Mouse (Mus musculus) midbrain, embryonic 13.5 days (tissue): ENCODE measurements around the gene Rhog. TPM values are rescaled to one million over a fixed set of nuclear protein-coding genes. Genes with fewer than 3 reads are reported as not detected.
A peak's percentile ranks its signal among the peaks of the same experiment; 100 is the strongest.

ENCODE experiments used
- ATAC-seq: fragments of 200-750 bp; cut with Nextera tagmentation; 2 replicates; pipeline ENCODE4 v1.8.0; 2017; ENCODE audit warnings: mild to moderate bottlenecking, moderate TSS enrichment, moderate library complexity
- H3K27ac ChIP-seq: fragments of 300-500 bp; sonication (generic); 2 replicates; pipeline ENCODE4 v1.5.1; 2015; ENCODE audit warnings: inconsistent platforms, mild to moderate bottlenecking, moderate library complexity
- H3K27me3 ChIP-seq: fragments of 300-500 bp; sonication (generic); 2 replicates; pipeline ENCODE4 v1.6.1; 2015; ENCODE audit warnings: mild to moderate bottlenecking, inconsistent platforms
- H3K36me3 ChIP-seq: fragments of 300-500 bp; sonication (generic); 2 replicates; pipeline ENCODE4 v1.6.1; 2015; ENCODE audit warnings: mild to moderate bottlenecking, inconsistent platforms
- H3K4me1 ChIP-seq: fragments of 300-500 bp; sonication (generic); replicated peaks from 2 replicates; pipeline ENCODE4 v1.6.1; 2015; ENCODE audit warnings: inconsistent platforms
- H3K4me2 ChIP-seq: fragments of 300-500 bp; sonication (generic); replicated peaks from 2 replicates; pipeline ENCODE4 v1.6.1; 2015; ENCODE audit warnings: moderate library complexity, mild to moderate bottlenecking, inconsistent platforms
- H3K4me3 ChIP-seq: fragments of 300-500 bp; sonication (generic); replicated peaks from 2 replicates; pipeline ENCODE4 v1.5.1; 2015; ENCODE audit warnings: mild to moderate bottlenecking, inconsistent platforms
- H3K9ac ChIP-seq: fragments of 300-500 bp; sonication (generic); replicated peaks from 2 replicates; pipeline ENCODE4 v1.6.1; 2015; ENCODE audit warnings: mild to moderate bottlenecking, inconsistent platforms
- H3K9me3 ChIP-seq: fragments of 300-500 bp; sonication (generic); 2 replicates; pipeline ENCODE4 v1.6.1; 2016; ENCODE audit warnings: mild to moderate bottlenecking, inconsistent platforms
- WGBS: fragments of 180-500 bp; shearing (Covaris S2); methylation state at CpG from one replicate; pipeline ENCODE4 v1.1.7; 2015; 5-methylcytosine and 5-hydroxymethylcytosine counted together
- polyA plus RNA-seq: library from polyadenylated mRNA; unstranded; fragments of >200 nt; fragmentation: Nextera tagmentation; extraction: Ambion mirVana; gene quantifications from 2 replicates; pipeline ENCODE4 v1.2.1, GENCODE M21; 2015

Rhog gene
- polyA plus RNA-seq: 14.4 and 17.6 TPM in 2 replicates

DNA sequence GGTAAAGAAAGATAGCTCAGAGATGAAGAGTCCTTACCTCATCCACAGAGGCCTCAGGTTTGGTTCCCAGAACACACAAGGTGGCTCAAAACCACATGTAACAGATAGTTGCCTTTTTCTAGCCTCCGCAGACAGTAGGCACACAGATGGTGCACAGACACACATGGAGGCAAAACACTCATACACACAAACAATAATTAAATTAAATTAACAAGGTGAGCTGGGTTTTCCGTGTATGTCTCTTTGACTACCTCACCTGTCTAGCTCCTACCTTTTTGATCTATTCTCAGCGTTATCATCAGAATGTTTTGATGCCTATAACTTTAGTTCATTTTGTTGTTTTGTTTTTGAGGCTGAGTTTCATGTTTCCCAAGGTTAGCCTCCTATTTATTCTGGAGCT is at the start of gene Rhog:
Rhog (minus strand) TSS at position 101 of the 400 bp plus-strand sequence.
- no peak within 1 kb of the TSS for H3K27ac ChIP-seq
- no peaks in the 10 kb centered on the region for H3K36me3 ChIP-seq
- no peak within 1 kb of the TSS for H3K4me3 ChIP-seq
- ATAC-seq: no peak
- H3K4me1 ChIP-seq: peaks cover 3% of the 10 kb centered on the region
- H3K4me2 ChIP-seq: no peak within 1 kb of the TSS
- H3K9ac ChIP-seq: no peak within 1 kb of the TSS
- H3K9me3 ChIP-seq: no peaks in the 10 kb centered on the region
- 79% methylated on average over 3 of the region's 3 CpGs for WGBS
- no peaks in the 10 kb centered on the region for H3K27me3 ChIP-seq

- Histone ChIP-seq H3K36me3 (no peaks in the 10 kb centered on the region), H3K4me1 (no peaks in the 10 kb centered on the region), H3K9ac (no peak overlapping the region), H3K4me3 (no peak overlapping the region), H3K9me3 (no peaks in the 10 kb centered on the region), H3K27ac (no peak overlapping the region), H3K27me3 (no peaks in the 10 kb centered on the region), H3K4me2 (no peak overlapping the region)
- 95% methylated on average over 2 of the region's 2 CpGs for WGBS
- ATAC-seq: no peak
These were observed 49.7 kb upstream of the Rhog start for GRCm38 (mm10) chr7:102305596-102305995.

DNA sequence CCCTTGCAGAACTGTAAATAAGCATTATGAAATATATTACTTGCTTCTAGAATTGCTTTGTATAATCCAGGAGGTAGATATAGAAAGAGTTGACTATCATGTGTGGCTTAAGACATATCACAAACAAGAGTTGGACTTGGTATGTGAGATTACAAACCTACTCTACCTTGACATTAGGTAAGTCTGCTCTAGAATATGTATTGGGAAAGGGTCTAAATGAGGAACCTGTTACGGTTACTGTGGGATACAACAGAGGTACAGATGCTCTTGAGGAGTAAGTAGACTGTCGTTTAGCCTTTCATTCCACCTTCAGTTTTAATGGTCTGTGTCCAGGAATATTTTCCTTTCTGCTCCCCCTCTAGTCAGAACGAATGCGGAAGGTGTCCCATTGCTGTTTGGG is 46.6 kb upstream of the Rhog start:
- Histone ChIP-seq H3K4me1 (no peaks in the 10 kb centered on the region), H3K4me3 (no peak overlapping the region), H3K27me3 (no peaks in the 10 kb centered on the region), H3K27ac (no peak overlapping the region), H3K36me3 (no peaks in the 10 kb centered on the region), H3K4me2 (no peak overlapping the region), H3K9me3 (no peaks in the 10 kb centered on the region), H3K9ac (no peak overlapping the region)
- WGBS: 90% methylated on average over 4 of the region's 4 CpGs
- ATAC-seq: no peak

DNA sequence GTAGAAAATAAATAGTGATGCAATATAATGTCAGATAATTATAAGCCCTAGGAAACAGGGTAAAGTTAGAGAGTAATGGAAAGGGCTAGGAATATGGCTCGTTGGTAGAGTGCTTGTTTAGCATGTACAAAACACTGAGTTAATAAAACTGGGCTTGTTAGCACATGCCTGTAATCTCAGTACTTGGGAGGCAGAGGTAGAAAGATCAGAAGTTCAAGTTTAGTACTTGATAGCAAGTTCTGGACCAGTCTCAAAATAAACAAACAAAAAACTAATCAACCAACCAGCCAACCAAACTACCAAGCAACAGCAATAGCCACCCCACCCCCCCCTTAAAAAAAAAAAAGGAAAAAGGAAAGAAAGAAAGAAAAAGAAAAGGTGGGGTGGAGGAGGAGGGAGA is 44.9 kb upstream of the Rhog start:
- no peak overlapping the region for H3K27ac ChIP-seq
- 95% methylated on average over 1 of the region's 1 CpGs for WGBS
- H3K4me2 ChIP-seq: no peak overlapping the region
- ATAC-seq: no peak
- H3K4me1 ChIP-seq: no peaks in the 10 kb centered on the region
- H3K9ac ChIP-seq: no peak overlapping the region
- no peaks in the 10 kb centered on the region for H3K36me3 ChIP-seq
- no peaks in the 10 kb centered on the region for H3K27me3 ChIP-seq
- H3K4me3 ChIP-seq: no peak overlapping the region
- no peaks in the 10 kb centered on the region for H3K9me3 ChIP-seq

GRCm38 (mm10) chr7:102293234-102293633 is 37.4 kb upstream of the Rhog start:
- no peak for ATAC-seq
- no peaks in the 10 kb centered on the region for H3K36me3 ChIP-seq
- H3K9me3 ChIP-seq: no peaks in the 10 kb centered on the region
- no peak overlapping the region for H3K9ac ChIP-seq
- 0 out of 2 replicates have a peak, but pooled peaks cover 8% of the 10 kb centered on the region for H3K4me1 ChIP-seq
- no peak overlapping the region for H3K27ac ChIP-seq
- H3K27me3 ChIP-seq: no peaks in the 10 kb centered on the region
- no peak overlapping the region for H3K4me2 ChIP-seq
- H3K4me3 ChIP-seq: no peak overlapping the region
- WGBS: 3% methylated on average over 2 of the region's 2 CpGs

DNA sequence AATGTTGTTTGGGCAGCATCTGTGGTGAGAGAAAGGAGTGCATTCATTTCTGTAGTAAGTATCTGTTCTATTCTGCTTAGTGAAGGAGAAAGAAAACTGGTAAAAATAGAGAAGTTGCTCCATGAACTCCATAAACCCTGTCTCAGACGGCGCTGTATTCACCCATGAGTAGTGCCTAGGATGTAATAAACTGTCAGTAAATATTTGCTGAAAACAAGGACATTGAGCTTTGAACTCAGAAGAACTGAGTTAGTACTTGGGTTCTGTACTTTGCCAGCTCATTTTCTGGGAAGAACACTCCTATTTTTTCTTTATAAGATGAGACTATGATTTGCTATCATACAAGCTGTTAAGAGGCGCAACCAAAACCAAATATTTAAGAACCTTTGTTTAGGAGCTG is 36.4 kb upstream of the Rhog start:
- 94% methylated on average over 3 of the region's 3 CpGs for WGBS
- no peak for ATAC-seq
- H3K9me3 ChIP-seq: no peaks in the 10 kb centered on the region

DNA sequence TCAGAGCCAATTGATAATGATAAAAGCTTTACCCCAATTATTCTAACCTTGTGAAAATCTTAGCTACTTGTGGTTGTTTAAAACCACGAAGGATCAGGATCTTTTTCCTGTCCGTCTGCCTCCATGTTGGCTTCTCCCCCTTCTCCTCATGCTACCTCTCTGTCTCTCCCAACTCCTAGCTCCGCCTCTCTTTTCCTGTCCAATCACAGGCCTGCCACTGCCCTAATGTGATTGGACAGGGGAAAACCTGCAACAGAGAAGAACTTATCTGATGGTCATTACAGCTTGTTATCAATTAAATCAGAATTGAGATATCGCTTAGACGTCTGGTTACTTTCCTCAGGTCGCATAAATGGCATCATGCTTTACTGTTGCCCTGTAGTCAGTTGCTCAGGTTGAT is 33.6 kb upstream of the Rhog start:
- Histone ChIP-seq H3K36me3 (no peaks in the 10 kb centered on the region), H3K27me3 (no peaks in the 10 kb centered on the region), H3K27ac (no peak overlapping the region), H3K4me1 (0 out of 2 replicates have a peak, but pooled peaks cover 8% of the 10 kb centered on the region), H3K4me2 (no peak overlapping the region), H3K4me3 (no peak overlapping the region), H3K9ac (no peak overlapping the region), H3K9me3 (no peaks in the 10 kb centered on the region)
- 85% methylated on average over 6 of the region's 6 CpGs for WGBS
- no peak for ATAC-seq

More for the DNA sequence above, 36.4 kb upstream of the Rhog start:
- Histone ChIP-seq H3K36me3 (no peaks in the 10 kb centered on the region), H3K4me3 (no peak overlapping the region), H3K27me3 (no peaks in the 10 kb centered on the region), H3K4me2 (no peak overlapping the region), H3K9ac (no peak overlapping the region), H3K27ac (no peak overlapping the region), H3K4me1 (0 out of 2 replicates have a peak, but pooled peaks cover 8% of the 10 kb centered on the region)

DNA sequence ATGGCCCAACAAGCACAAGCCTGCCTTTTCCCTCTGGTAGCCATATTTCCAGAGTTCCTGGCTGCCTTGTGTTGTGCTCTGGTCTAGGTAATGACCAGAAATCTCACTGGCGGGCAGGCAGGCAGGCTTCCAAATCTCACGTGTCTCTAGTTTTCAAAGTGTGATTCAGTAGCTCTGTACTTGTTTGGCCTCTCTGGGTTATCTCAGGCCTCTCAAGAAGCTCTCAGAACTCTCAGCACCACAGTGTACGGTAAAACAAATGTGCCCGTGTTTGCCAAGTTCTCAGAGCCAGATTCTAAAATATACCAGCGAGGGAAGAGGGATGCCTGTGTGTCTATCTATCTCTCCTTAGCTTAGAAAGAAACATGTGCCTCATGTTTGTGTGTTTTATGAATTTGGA is 26.4 kb upstream of the Rhog start:
- Histone ChIP-seq H3K9ac (no peak overlapping the region), H3K4me3 (no peak overlapping the region), H3K4me2 (no peak overlapping the region), H3K27me3 (no peaks in the 10 kb centered on the region), H3K9me3 (no peaks in the 10 kb centered on the region), H3K27ac (no peak overlapping the region), H3K36me3 (no peaks in the 10 kb centered on the region), H3K4me1 (no peaks in the 10 kb centered on the region)
- no peak for ATAC-seq
- WGBS: 89% methylated on average over 5 of the region's 5 CpGs

DNA sequence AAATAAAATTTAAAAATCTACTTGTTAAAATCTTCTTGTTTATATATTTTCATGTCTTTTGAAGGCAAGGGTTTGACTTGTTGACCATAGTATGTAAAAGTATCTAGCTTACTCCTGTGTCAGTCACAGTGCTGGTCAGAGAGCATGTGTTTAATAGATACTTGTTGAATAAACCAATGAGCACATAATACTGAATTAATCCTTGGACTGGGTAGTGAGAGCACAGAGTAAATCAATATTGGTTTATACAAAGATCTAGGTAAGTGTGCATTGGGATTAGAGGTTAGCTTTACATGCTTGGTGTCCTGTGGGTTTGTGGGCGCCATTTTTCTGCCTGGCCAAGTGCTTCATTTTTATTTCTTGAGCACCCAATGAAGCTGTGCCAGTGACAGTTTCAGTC is 25.5 kb upstream of the Rhog start:
- ATAC-seq: no peak
- Histone ChIP-seq H3K4me1 (no peaks in the 10 kb centered on the region), H3K27me3 (no peaks in the 10 kb centered on the region), H3K4me2 (no peak overlapping the region), H3K36me3 (no peaks in the 10 kb centered on the region), H3K4me3 (no peak overlapping the region), H3K9ac (no peak overlapping the region), H3K27ac (no peak overlapping the region), H3K9me3 (no peaks in the 10 kb centered on the region)
- WGBS: 96% methylated on average over 1 of the region's 1 CpGs

GRCm38 (mm10) chr7:102272422-102272948 is 16.6 kb upstream of the Rhog start:
- H3K4me3 ChIP-seq: no peak overlapping the region
- 87% methylated on average over 3 of the region's 3 CpGs for WGBS

DNA sequence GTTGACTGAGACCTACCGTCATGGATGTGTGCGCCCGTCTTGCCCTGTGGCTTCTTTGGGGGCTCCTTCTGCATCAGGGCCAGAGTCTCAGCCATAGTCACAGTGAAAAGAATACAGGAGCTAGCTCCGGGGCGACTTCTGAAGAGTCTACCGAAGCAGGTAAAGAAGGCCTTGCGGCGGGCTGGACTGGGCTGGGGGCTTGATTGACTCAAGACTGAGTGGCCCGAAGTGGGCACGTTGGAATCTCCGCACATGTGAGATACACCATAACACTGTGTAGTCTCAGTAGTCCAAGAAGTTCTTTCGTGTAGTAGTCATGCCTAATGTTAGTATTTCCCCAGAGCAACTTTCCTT is 12.5 kb upstream of the Rhog start:
- Histone ChIP-seq H3K4me2 (peak overlapping the region; percentile 99), H3K4me1 (peaks cover 15% of the 10 kb centered on the region), H3K27ac (no peak overlapping the region), H3K9ac (peak overlapping the region; percentile 79), H3K9me3 (no peaks in the 10 kb centered on the region), H3K36me3 (no peaks in the 10 kb centered on the region), H3K27me3 (peaks cover 15% of the 10 kb centered on the region), H3K4me3 (peak overlapping the region; percentile 87)
- peak; percentile 2; the same call in 1 of the 2 replicates for ATAC-seq
- 6% methylated on average over 12 of the region's 12 CpGs for WGBS

More at GRCm38 (mm10) chr7:102272422-102272948, 16.6 kb upstream of the Rhog start:
- ATAC-seq: no peak
- H3K4me1 ChIP-seq: peaks cover 15% of the 10 kb centered on the region
- H3K36me3 ChIP-seq: no peaks in the 10 kb centered on the region
- H3K9ac ChIP-seq: no peak overlapping the region
- no peak overlapping the region for H3K27ac ChIP-seq
- no peak overlapping the region for H3K4me2 ChIP-seq
- no peaks in the 10 kb centered on the region for H3K9me3 ChIP-seq
- H3K27me3 ChIP-seq: peaks cover 15% of the 10 kb centered on the region

DNA sequence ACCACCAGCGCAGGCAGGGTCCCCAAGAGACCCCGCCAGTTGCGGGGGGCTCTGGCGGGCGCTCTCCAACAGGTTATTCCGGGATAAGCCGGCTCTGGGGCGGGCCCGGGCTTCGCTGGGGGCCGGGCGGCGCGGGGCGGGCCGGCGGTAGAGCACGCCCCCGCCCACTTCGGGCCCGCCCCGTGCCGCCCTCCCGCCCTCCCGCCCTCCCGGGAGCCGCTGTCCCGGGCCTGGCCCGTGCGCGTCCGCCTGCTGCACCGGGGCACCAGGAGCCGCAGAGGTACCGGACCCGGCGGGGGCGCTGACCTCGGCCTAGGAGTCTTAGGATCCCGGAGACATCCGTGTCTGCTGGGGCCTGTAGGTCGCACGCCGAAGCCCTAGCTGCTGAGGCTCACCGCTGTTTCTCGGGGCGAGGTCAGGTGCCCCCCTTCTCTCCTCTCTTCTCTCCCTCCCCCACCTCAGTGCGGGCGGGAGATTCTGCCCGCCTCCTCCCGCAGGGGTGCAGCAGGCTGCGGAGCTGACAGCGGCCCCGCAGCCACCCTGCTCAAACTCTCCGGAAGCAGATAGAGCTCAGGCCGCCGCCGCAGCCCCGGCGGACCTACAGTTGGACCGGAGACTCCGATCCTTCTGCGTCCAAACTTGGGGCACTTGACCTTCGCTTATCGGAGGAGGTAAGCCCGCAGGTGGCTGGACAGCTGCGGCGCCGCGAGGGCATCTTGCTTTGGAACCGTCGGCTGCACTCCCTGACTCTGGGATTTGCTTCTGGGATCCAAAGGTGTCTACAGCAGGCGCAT is 11.9 kb upstream of the Rhog start, which contains the start of gene Stim1:
Stim1 (plus strand) TSS at position 206 of the 794 bp plus-strand sequence.
- no peak; the same call in 1 of the 2 replicates for ATAC-seq
- under 1% methylated on average over 53 of the region's 73 CpGs for WGBS

More for the DNA sequence above, 11.9 kb upstream of the Rhog start, which contains the start of gene Stim1:
- no peaks in the 10 kb centered on the region for H3K36me3 ChIP-seq
- H3K27ac ChIP-seq: no peak within 1 kb of the TSS
- H3K4me3 ChIP-seq: peak within 1 kb of the TSS; percentile 87
- peak within 1 kb of the TSS; percentile 79 for H3K9ac ChIP-seq
- peak within 1 kb of the TSS; percentile 99 for H3K4me2 ChIP-seq
- peaks cover 15% of the 10 kb centered on the region for H3K4me1 ChIP-seq
- peaks cover 15% of the 10 kb centered on the region for H3K27me3 ChIP-seq
- no peaks in the 10 kb centered on the region for H3K9me3 ChIP-seq
